10 mouse cellular contexts compared by ENCODE assay signal in genomic region chr11:40753836-40754235, GRCm38 (mm10). TPM values are rescaled to one million over a fixed set of nuclear protein-coding genes. Genes with fewer than 3 reads are reported as not detected.
DNase-seq lines count a peak whose midpoint lies in the region; ATAC-seq and TF ChIP-seq lines count a peak whose summit lies in the region.
"Had no signal": no experiment of that assay in that cellular context is flagged by ENCODE, and none has a peak within 500 bp of the region (broad histone marks: within the 10 kb centered on the region; RNA-seq: fewer than 3 reads in every experiment).

No protein-coding gene starts in this region.

- 25% methylated on average over 6 of the region's 6 CpGs for WGBS in heart, embryonic 13.5 days
- WGBS in liver, embryonic 16.5 days (ENCODE audit: insufficient replicate concordance) = 72% methylated on average over 6 of the region's 6 CpGs
- WGBS in forebrain, embryonic 10.5 days = 85% methylated on average over 6 of the region's 6 CpGs

- DNase-seq in kidney, adult 9 months = peak; percentile 19
- DNase-seq in kidney, postnatal 25 days = no peak
- DNase-seq in G1E (ENCODE audit: low spot score) = no peak
- no peak for DNase-seq in forebrain, embryonic 10.5 days (ENCODE audit: extremely low spot score, low spot score)
- DNase-seq in layer of hippocampus, adult 11-12 months (ENCODE audit: low spot score) = no peak

- peak overlapping the region; percentile 73 for H3K4me2 ChIP-seq in heart, embryonic 13.5 days
- H3K4me2 ChIP-seq in liver, embryonic 16.5 days (ENCODE audit: low read depth, low read length) = peak overlapping the region; percentile 94; the same call in 1 of the 2 replicates

- H3K27ac ChIP-seq in heart, embryonic 13.5 days (replicated peaks) = peak overlapping the region; percentile 93
- H3K27ac ChIP-seq in liver, embryonic 16.5 days (ENCODE audit: low read length) = no peak overlapping the region
- H3K27ac ChIP-seq in forebrain, embryonic 10.5 days = no peak overlapping the region

- H3K9ac ChIP-seq in heart, embryonic 13.5 days = peak overlapping the region; percentile 95
- no peak overlapping the region for H3K9ac ChIP-seq in liver, embryonic 16.5 days (ENCODE audit: low read depth, low read length)

- H3K9me3 ChIP-seq in G1E (replicated peaks) = no peaks in the 10 kb centered on the region
- no peaks in the 10 kb centered on the region for H3K9me3 ChIP-seq in heart, embryonic 13.5 days
- no peaks in the 10 kb centered on the region for H3K9me3 ChIP-seq in liver, embryonic 16.5 days (replicated peaks; ENCODE audit: control insufficient read depth, low read length)
- no peaks in the 10 kb centered on the region for H3K9me3 ChIP-seq in forebrain, embryonic 10.5 days

- peaks cover 26% of the 10 kb centered on the region for H3K4me1 ChIP-seq in G1E (ENCODE audit: insufficient read depth, low read depth, low read length)
- H3K4me1 ChIP-seq in heart, embryonic 13.5 days = peaks cover 28% of the 10 kb centered on the region
- peaks cover 7% of the 10 kb centered on the region for H3K4me1 ChIP-seq in liver, embryonic 16.5 days (ENCODE audit: control insufficient read depth, low read depth, low read length)
- peaks cover 20% of the 10 kb centered on the region for H3K4me1 ChIP-seq in forebrain, embryonic 10.5 days

- H3K27me3 ChIP-seq in G1E (ENCODE audit: insufficient read depth, low read length) = no peaks in the 10 kb centered on the region
- no peaks in the 10 kb centered on the region for H3K27me3 ChIP-seq in heart, embryonic 13.5 days (replicated peaks)
- no peaks in the 10 kb centered on the region for H3K27me3 ChIP-seq in liver, embryonic 16.5 days (ENCODE audit: control insufficient read depth, insufficient read depth, low read depth, low read length)
- no peaks in the 10 kb centered on the region for H3K27me3 ChIP-seq in forebrain, embryonic 10.5 days (ENCODE audit: poor library complexity, severe bottlenecking)
- H3K27me3 ChIP-seq: Patski had no signal

- peaks cover 42% of the 10 kb centered on the region for H3K36me3 ChIP-seq in G1E (replicated peaks)
- H3K36me3 ChIP-seq in heart, embryonic 13.5 days = peaks cover 36% of the 10 kb centered on the region
- 0 out of 2 replicates have a peak, but pooled peaks cover 3% of the 10 kb centered on the region for H3K36me3 ChIP-seq in liver, embryonic 16.5 days (ENCODE audit: control insufficient read depth, insufficient read depth)
- peaks cover 7% of the 10 kb centered on the region for H3K36me3 ChIP-seq in forebrain, embryonic 10.5 days (replicated peaks)

- peak overlapping the region; percentile 94 for H3K4me3 ChIP-seq in G1E (ENCODE audit: low read depth, low read length)
- peak overlapping the region; percentile 81 for H3K4me3 ChIP-seq in heart, embryonic 13.5 days
- H3K4me3 ChIP-seq in liver, embryonic 16.5 days (ENCODE audit: low read depth, low read length) = peak overlapping the region; percentile 8; the same call in 1 of the 2 replicates
- no peak overlapping the region for H3K4me3 ChIP-seq in forebrain, embryonic 10.5 days

- no peak for ATAC-seq in G1E (ENCODE audit: extremely low read depth, insufficient number of reproducible peaks, low FRiP score, poor library complexity, severe bottlenecking)
- ATAC-seq in heart, embryonic 13.5 days (ENCODE audit: extremely low read depth, insufficient number of reproducible peaks, low FRiP score, low TSS enrichment) = no peak
- ATAC-seq in liver, embryonic 16.5 days (ENCODE audit: low read depth) = no peak
- no peak for ATAC-seq in frontal cortex, adult (ENCODE audit: low TSS enrichment)

- no peak for TF ChIP-seq CTCF in G1E (IDR thresholded peaks at IDR 0.05; ENCODE audit: low read depth, low read length)

RNA-seq across cellular contexts. Expression of gene Ccng1, which starts 1.3 kb away (rescaled TPM):
- 466 and 524 TPM in 2 replicates for total RNA-seq in G1E (2014; fragmentation: Nextera tagmentation)
- total RNA-seq in G1E (2017) = 257 and 292 TPM in 2 replicates
- polyA plus RNA-seq in G1E (2012) = 59.6 and 68.9 TPM in 2 replicates
- 119 and 122 TPM in 2 replicates for polyA plus RNA-seq in heart, embryonic 13.5 days (2015; fragmentation: Nextera tagmentation; extraction: Ambion mirVana)
- 16.9 and 17.7 TPM in 2 replicates for polyA plus RNA-seq in liver, embryonic 16.5 days (2015; fragmentation: Nextera tagmentation; extraction: Ambion mirVana)
- polyA plus RNA-seq in forebrain, embryonic 10.5 days (2016; fragmentation: Nextera tagmentation; extraction: Ambion mirVana) = 32.5 and 35.6 TPM in 2 replicates

RNA-seq across cellular contexts. Expression of gene Nudcd2, which starts 20.4 kb away (rescaled TPM):
- total RNA-seq in G1E (2014; fragmentation: Nextera tagmentation) (129 and 133 TPM in 2 replicates), G1E (2017) (183 and 211 TPM in 2 replicates)
- polyA plus RNA-seq in G1E (2012) = 54.0 and 55.1 TPM in 2 replicates
- polyA plus RNA-seq in heart, embryonic 13.5 days (2015; fragmentation: Nextera tagmentation; extraction: Ambion mirVana) = 102 and 106 TPM in 2 replicates
- 63.3 and 68.0 TPM in 2 replicates for polyA plus RNA-seq in liver, embryonic 16.5 days (2015; fragmentation: Nextera tagmentation; extraction: Ambion mirVana)
- polyA plus RNA-seq in forebrain, embryonic 10.5 days (2016; fragmentation: Nextera tagmentation; extraction: Ambion mirVana) = 233 and 236 TPM in 2 replicates

RNA-seq across cellular contexts. Expression of gene Hmmr, which starts 20.6 kb away (rescaled TPM):
- 186 and 202 TPM in 2 replicates for total RNA-seq in G1E (2014; fragmentation: Nextera tagmentation)
- 79.4 and 99.2 TPM in 2 replicates for total RNA-seq in G1E (2017)
- 2.1 and 2.8 TPM in 2 replicates for polyA plus RNA-seq in G1E (2012)
- 45.6 and 48.9 TPM in 2 replicates for polyA plus RNA-seq in heart, embryonic 13.5 days (2015; fragmentation: Nextera tagmentation; extraction: Ambion mirVana)
- 45.2 and 53.3 TPM in 2 replicates for polyA plus RNA-seq in liver, embryonic 16.5 days (2015; fragmentation: Nextera tagmentation; extraction: Ambion mirVana)
- 70.0 and 72.0 TPM in 2 replicates for polyA plus RNA-seq in forebrain, embryonic 10.5 days (2016; fragmentation: Nextera tagmentation; extraction: Ambion mirVana)
- total RNA-seq: neutrophil, adult 5-6 weeks had no signal

RNA-seq across cellular contexts. Expression of gene Mat2b, which starts 58.8 kb away (rescaled TPM):
- total RNA-seq in G1E (2014; fragmentation: Nextera tagmentation) (55.2 and 61.8 TPM in 2 replicates), G1E (2017) (135 TPM in 2 replicates)
- 49.8 and 55.0 TPM in 2 replicates for polyA plus RNA-seq in G1E (2012)
- 106 and 114 TPM in 2 replicates for polyA plus RNA-seq in heart, embryonic 13.5 days (2015; fragmentation: Nextera tagmentation; extraction: Ambion mirVana)
- 49.4 and 53.1 TPM in 2 replicates for polyA plus RNA-seq in liver, embryonic 16.5 days (2015; fragmentation: Nextera tagmentation; extraction: Ambion mirVana)
- polyA plus RNA-seq in forebrain, embryonic 10.5 days (2016; fragmentation: Nextera tagmentation; extraction: Ambion mirVana) = 96.1 and 96.6 TPM in 2 replicates

Comparison
In these comparisons a context has a peak if more than half of its experiments do, and no peak if none do; other contexts are left out.
1. RNA of gene Hmmr, which starts 20.6 kb away (polyA plus RNA-seq): 70.0 to 72.0 TPM in forebrain, embryonic 10.5 days, 45.6 to 48.9 TPM in heart, embryonic 13.5 days and 45.2 to 53.3 TPM in liver, embryonic 16.5 days; 2.1 to 2.8 TPM in G1E; every median in the first group is over 10 times any median in the second.